Mouse (Mus musculus) stomach, embryonic 15.5 days (tissue): ENCODE measurements around the gene Gpr139. TPM values are rescaled to one million over a fixed set of nuclear protein-coding genes. Genes with fewer than 3 reads are reported as not detected.

Source experiments
- ATAC-seq: fragments of 200-750 bp; cut with Nextera tagmentation; 2 replicates; pipeline ENCODE4 v1.8.0; 2017; ENCODE audit warnings: low read depth, moderate number of reproducible peaks, moderate TSS enrichment; ENCODE audit not compliant: insufficient read depth, low FRiP score
- H3K27ac ChIP-seq: fragments of 300-500 bp; sonication (generic); 2 replicates; pipeline ENCODE4 v1.5.1; 2015; ENCODE audit warnings: mild to moderate bottlenecking, inconsistent platforms
- H3K27me3 ChIP-seq: fragments of 300-500 bp; sonication (generic); replicated peaks from 2 replicates; pipeline ENCODE4 v1.6.1; 2015; ENCODE audit warnings: inconsistent platforms
- H3K36me3 ChIP-seq: fragments of 300-500 bp; sonication (generic); 2 replicates; pipeline ENCODE4 v1.6.1; 2015; ENCODE audit warnings: inconsistent platforms
- H3K4me1 ChIP-seq: fragments of 300-500 bp; sonication (generic); 2 replicates; pipeline ENCODE4 v1.6.1; 2015; ENCODE audit warnings: inconsistent platforms
- H3K4me2 ChIP-seq: fragments of 300-500 bp; sonication (generic); 2 replicates; pipeline ENCODE4 v1.6.1; 2015; ENCODE audit warnings: mild to moderate bottlenecking, inconsistent platforms
- H3K4me3 ChIP-seq: fragments of 300-500 bp; sonication (generic); replicated peaks from 2 replicates; pipeline ENCODE4 v1.5.1; 2015; ENCODE audit warnings: inconsistent platforms
- H3K9ac ChIP-seq: fragments of 300-500 bp; sonication (generic); 2 replicates; pipeline ENCODE4 v1.6.1; 2015; ENCODE audit warnings: inconsistent platforms
- H3K9me3 ChIP-seq: fragments of 300-500 bp; sonication (generic); 2 replicates; pipeline ENCODE4 v1.6.1; 2016; ENCODE audit warnings: inconsistent platforms
- WGBS: fragments of 180-500 bp; shearing (Covaris S2); methylation state at CpG from one replicate; pipeline ENCODE4 v1.1.7; 2015; 5-methylcytosine and 5-hydroxymethylcytosine counted together
- polyA plus RNA-seq: library from polyadenylated mRNA; unstranded; fragments of >200 nt; fragmentation: Nextera tagmentation; extraction: Ambion mirVana; gene quantifications from 2 replicates; pipeline ENCODE4 v1.2.1, GENCODE M21; 2015

Gene Gpr139
- polyA plus RNA-seq = 0.05 TPM in 1 of 2 replicates, not detected in the other

DNA sequence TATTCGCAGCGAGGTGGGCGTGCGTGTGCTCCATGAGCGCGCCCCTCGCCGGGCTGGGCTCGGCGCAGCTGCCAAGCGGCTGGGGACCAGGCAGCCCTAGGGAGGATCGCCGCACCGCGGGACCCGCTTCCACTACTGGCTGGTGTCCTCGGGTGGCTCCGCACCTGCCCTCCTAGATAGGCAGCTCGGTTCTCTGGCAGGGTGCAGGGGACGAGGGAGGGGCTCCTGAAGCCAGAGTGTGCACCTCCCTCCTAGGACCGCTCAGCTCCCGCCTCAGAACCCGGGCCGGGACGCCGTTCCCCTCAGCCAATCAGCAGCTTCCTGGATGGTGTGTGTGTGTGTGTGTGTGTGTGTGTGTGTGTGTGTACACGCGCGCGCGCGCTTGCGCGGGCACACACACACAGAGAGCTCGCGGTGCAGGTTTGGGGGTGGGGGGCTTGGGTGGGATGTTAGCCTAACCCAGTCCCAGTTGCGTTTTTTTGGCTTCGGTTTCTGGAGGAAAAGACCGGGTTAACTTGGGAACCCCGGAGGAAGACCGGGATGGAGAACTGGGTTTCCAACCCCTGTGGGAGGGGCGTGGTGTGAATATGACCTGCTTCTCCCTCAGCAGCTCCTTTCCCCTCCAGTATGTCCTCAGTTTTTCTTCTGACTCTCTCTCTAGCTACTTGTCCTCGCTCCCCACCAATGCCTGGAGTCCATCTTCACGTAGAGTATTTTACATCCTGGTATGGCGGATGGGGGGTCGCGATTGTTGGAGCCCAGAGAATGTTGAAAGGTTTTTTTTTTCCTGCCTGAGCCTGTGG, at the start of gene Gpr139:
Gene Gpr139 (minus strand): TSS at position 263 of the 803 bp plus-strand sequence.
- 0 out of 2 replicates have a peak, but pooled peaks cover 4% of the 10 kb centered on the region for H3K4me1 ChIP-seq
- H3K27ac ChIP-seq = no peak within 1 kb of the TSS
- under 1% methylated on average over 47 of the region's 47 CpGs for WGBS
- peak within 1 kb of the TSS; percentile 39 for H3K4me3 ChIP-seq
- peak; percentile 50; the same call in 1 of the 2 replicates for ATAC-seq
- no peaks in the 10 kb centered on the region for H3K36me3 ChIP-seq
- H3K4me2 ChIP-seq = peak within 1 kb of the TSS; percentile 82
- peaks cover 41% of the 10 kb centered on the region for H3K27me3 ChIP-seq
- no peak within 1 kb of the TSS for H3K9ac ChIP-seq
- no peaks in the 10 kb centered on the region for H3K9me3 ChIP-seq

DNA sequence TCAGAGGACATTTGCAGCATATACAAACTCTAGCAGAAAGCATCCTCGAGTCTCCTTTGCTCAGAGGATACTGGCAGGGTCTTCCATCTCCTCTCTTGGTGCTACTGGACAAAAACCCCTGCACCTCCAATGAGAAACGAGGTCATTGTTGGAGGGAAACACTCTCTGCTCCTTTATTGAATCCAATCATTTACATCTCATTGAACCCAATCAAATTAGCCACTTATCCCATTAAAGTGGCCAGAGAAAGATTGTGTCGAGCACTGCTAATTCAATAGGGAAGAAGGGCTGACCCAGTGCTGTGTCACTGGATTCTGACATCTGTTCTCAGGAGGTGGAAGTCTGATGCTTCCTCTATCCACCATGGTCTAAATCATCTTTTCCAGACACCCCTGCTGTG, 46.6 kb upstream of the Gpr139 start:
- Histone ChIP-seq H3K4me3 (no peak overlapping the region), H3K36me3 (no peaks in the 10 kb centered on the region), H3K27ac (no peak overlapping the region), H3K9ac (no peak overlapping the region), H3K27me3 (no peaks in the 10 kb centered on the region), H3K4me1 (no peaks in the 10 kb centered on the region), H3K4me2 (no peak overlapping the region), H3K9me3 (no peaks in the 10 kb centered on the region)
- ATAC-seq = no peak
- 56% methylated on average over 3 of the region's 3 CpGs for WGBS

DNA sequence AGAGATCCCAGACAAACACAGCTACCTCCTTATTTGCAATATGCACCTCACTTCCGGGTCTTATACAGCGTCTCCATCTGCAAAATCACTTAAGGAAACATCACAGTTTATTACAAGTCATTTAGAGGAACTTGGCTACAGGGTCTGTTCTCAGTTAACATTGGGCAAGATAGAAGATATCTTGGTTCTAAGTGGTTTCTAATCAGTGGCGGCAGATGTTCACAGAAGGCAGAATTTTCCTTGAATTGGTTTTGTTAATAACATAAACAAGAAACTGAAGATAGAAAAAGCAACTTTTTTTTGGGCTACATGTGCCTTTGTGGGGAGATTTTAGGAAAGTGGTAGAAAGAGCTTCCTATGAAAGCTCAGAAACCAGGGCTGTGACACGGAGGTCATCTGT, 38.3 kb upstream of the Gpr139 start:
- H3K36me3 ChIP-seq = no peaks in the 10 kb centered on the region
- 77% methylated on average over 4 of the region's 4 CpGs for WGBS
- no peaks in the 10 kb centered on the region for H3K9me3 ChIP-seq
- no peak overlapping the region for H3K9ac ChIP-seq
- H3K4me1 ChIP-seq = no peaks in the 10 kb centered on the region
- H3K27ac ChIP-seq = no peak overlapping the region
- no peak for ATAC-seq
- H3K4me2 ChIP-seq = no peak overlapping the region
- no peaks in the 10 kb centered on the region for H3K27me3 ChIP-seq
- no peak overlapping the region for H3K4me3 ChIP-seq

DNA sequence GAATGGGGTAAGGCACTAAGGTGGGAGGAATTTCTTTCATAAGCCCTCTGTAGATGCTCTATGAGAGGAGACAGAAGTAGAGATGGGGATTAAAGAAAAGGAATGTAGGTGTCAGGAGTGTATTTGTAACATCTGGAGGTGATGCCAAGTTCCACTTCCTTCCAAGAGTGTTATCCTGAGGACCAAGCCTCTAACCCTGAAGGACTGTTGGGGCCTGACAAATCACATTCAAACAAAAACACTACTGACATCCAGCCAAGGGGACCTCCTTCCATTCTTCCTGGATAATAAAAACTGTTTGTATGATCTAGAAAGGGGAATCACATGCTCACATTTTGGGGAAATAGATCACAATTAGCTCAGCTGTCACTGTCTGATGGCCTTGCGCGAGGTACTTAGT, 34.7 kb upstream of the Gpr139 start:
- no peaks in the 10 kb centered on the region for H3K36me3 ChIP-seq
- no peaks in the 10 kb centered on the region for H3K9me3 ChIP-seq
- WGBS = 87% methylated on average over 2 of the region's 2 CpGs
- H3K4me2 ChIP-seq = no peak overlapping the region
- ATAC-seq = no peak
- no peak overlapping the region for H3K9ac ChIP-seq
- H3K27ac ChIP-seq = no peak overlapping the region
- no peaks in the 10 kb centered on the region for H3K27me3 ChIP-seq
- no peak overlapping the region for H3K4me3 ChIP-seq
- H3K4me1 ChIP-seq = no peaks in the 10 kb centered on the region

DNA sequence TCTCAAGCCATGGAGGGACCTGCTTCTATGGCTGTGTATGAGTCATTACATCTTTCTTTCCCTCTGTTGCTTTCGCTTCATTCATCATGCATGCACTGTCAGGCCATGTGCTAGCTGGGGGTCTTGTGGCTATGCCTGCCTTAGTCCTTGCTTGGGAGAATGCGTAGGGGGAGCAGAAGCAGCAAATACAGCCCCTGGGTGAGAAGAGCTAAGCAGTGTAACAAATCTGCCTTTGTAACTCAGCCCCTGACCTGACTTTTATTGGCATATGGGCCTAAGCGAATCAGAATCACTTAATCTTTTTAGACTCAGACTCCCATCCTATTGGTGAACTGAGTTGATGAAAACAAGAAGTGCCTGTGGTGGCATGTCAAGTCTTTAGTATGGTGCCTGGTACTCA, 22.8 kb upstream of the Gpr139 start:
- no peak overlapping the region for H3K9ac ChIP-seq
- no peaks in the 10 kb centered on the region for H3K36me3 ChIP-seq
- no peak overlapping the region for H3K27ac ChIP-seq
- H3K27me3 ChIP-seq = no peaks in the 10 kb centered on the region
- H3K4me2 ChIP-seq = no peak overlapping the region
- no peak overlapping the region for H3K4me3 ChIP-seq
- ATAC-seq = no peak
- 72% methylated on average over 3 of the region's 3 CpGs for WGBS
- no peaks in the 10 kb centered on the region for H3K4me1 ChIP-seq
- H3K9me3 ChIP-seq = no peaks in the 10 kb centered on the region

DNA sequence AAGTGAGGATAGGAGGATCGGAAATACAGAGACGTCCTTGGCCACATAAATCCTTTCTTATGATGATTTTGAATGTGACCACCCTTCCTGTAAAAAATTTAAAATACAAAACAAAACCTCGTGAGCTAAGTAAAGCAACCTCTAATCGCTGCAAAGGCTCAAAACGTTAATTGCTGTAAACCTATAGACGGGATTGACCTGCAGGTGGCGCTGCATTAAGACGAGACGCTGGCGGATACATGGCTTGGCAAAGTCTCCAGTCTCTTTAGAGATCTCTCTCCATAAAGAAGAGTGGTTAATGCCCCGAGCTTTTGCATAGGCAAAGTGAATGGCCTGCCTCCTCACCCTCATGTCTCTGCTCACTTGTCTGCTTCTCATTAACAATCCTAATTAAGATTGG, 2.0 kb upstream of the Gpr139 start:
- WGBS = 14% methylated on average over 11 of the region's 11 CpGs
- Histone ChIP-seq H3K4me2 (no peak overlapping the region), H3K4me1 (0 out of 2 replicates have a peak, but pooled peaks cover 4% of the 10 kb centered on the region), H3K9me3 (no peaks in the 10 kb centered on the region), H3K27ac (no peak overlapping the region), H3K4me3 (no peak overlapping the region), H3K9ac (no peak overlapping the region), H3K27me3 (peaks cover 41% of the 10 kb centered on the region), H3K36me3 (no peaks in the 10 kb centered on the region)
- no peak for ATAC-seq

DNA sequence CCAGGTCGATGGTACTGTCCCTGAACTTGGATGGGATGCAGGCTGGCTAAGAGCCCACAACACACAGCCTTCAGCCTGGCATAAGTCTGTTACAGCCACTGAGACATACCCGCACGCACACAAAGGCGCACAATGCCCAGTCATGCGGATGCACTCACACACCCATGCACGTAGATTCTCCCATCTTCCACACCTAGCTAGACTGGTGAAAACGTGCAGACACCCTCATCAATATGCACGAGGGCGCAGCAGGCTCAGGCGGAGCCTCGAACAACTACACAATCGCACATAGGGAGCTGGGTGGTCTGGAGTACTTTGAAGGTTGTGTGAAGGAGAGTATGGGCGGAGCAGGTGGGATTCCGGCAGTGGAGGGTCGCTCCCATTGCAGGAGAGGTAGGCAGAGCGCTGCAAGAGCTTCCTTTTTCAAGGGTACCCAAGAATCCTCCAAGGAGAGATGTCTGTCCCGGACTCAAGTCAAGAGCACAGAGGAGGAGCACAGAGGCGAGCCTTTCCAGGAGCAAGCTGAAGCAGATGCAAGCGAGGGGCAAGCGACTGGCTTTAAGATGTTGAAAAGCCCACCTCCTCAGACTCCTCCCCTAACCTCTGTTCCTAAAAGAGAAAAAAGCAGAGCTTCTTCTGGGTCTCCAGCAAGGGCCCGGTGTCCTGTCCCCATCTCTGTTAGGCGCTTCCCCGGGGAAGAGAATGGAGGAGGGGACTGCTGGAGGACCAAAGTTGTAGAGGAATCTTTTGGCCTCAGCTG, 958 bp upstream of the Gpr139 start:
- H3K4me1 ChIP-seq = 0 out of 2 replicates have a peak, but pooled peaks cover 4% of the 10 kb centered on the region
- H3K9ac ChIP-seq = no peak overlapping the region
- no peak overlapping the region for H3K27ac ChIP-seq
- no peaks in the 10 kb centered on the region for H3K9me3 ChIP-seq
- peak overlapping the region; percentile 82 for H3K4me2 ChIP-seq
- H3K27me3 ChIP-seq = peaks cover 41% of the 10 kb centered on the region
- 4% methylated on average over 23 of the region's 23 CpGs for WGBS
- no peak for ATAC-seq
- no peak overlapping the region for H3K4me3 ChIP-seq
- H3K36me3 ChIP-seq = no peaks in the 10 kb centered on the region

DNA sequence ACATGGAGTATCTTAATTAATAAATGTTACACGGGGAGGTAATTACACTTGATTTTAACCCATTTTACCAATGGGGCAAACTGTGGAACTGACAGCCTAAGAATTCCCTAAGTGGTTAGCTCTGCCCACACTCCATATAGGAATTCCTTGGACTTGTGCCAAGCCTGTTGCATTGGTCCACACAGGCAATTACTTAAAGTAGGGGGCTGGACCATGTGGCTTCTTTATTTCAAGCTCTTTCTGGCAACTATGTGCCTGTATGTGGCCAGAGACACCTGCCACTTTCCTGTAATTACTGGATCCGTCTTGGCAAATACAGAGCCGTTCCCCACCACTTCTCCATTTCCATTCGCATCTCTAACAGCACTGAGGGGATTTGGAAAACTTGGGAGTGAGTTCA, 3.4 kb downstream of the Gpr139 start:
- Histone ChIP-seq H3K9me3 (no peaks in the 10 kb centered on the region), H3K27me3 (peaks cover 37% of the 10 kb centered on the region), H3K9ac (no peak overlapping the region), H3K4me1 (0 out of 2 replicates have a peak, but pooled peaks cover 4% of the 10 kb centered on the region), H3K36me3 (no peaks in the 10 kb centered on the region), H3K4me3 (no peak overlapping the region), H3K4me2 (no peak overlapping the region), H3K27ac (no peak overlapping the region)
- WGBS = 57% methylated on average over 4 of the region's 4 CpGs
- no peak for ATAC-seq

DNA sequence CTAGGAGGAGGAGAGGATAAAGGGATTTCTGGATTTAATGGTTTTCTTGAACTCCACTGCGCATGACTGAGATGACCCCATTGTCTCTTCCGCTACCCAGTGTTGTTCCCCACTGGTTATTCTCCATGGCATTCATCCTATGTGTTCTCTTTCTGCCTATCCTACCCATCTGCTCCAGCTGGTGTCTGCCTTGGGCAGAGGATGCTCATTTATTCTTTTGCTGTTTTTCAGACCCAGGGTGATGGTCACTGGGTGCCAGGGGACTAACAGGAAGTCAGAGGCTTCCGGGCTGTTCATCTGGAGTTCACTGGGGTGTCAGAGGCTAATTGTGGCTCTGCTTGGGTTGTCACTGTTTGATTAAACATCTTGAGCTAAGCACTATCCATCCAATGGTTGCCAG, 24.4 kb downstream of the Gpr139 start:
- H3K4me1 ChIP-seq = no peaks in the 10 kb centered on the region
- H3K36me3 ChIP-seq = no peaks in the 10 kb centered on the region
- no peak overlapping the region for H3K9ac ChIP-seq
- ATAC-seq = no peak
- no peaks in the 10 kb centered on the region for H3K9me3 ChIP-seq
- H3K4me2 ChIP-seq = no peak overlapping the region
- H3K27me3 ChIP-seq = no peaks in the 10 kb centered on the region
- H3K27ac ChIP-seq = no peak overlapping the region
- no peak overlapping the region for H3K4me3 ChIP-seq
- 84% methylated on average over 3 of the region's 3 CpGs for WGBS

DNA sequence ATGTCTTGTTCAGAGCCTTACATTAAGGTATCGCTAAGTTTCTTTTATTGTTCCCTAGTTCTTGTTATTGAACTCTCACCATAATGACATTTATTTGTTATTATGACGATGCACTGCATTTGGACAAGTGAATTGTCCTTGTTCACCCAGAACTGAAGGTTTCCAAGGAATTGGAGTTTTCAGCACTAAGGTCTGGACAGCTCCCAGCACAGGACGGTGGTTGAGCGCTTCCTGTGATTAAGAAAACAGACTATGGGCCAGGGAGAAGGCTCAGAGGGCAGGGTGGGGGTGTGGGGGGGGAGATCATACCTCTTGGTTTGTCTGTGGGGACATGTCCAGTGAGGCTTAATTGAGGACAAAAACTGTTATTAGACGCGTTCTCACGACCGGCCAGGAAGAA, 72.6 kb downstream of the Gpr139 start:
- ATAC-seq = no peak
- Histone ChIP-seq H3K36me3 (no peaks in the 10 kb centered on the region), H3K9ac (no peak overlapping the region), H3K4me1 (no peaks in the 10 kb centered on the region), H3K27ac (no peak overlapping the region), H3K9me3 (no peaks in the 10 kb centered on the region), H3K4me3 (no peak overlapping the region), H3K4me2 (no peak overlapping the region), H3K27me3 (no peaks in the 10 kb centered on the region)
- WGBS = 61% methylated on average over 8 of the region's 8 CpGs

DNA sequence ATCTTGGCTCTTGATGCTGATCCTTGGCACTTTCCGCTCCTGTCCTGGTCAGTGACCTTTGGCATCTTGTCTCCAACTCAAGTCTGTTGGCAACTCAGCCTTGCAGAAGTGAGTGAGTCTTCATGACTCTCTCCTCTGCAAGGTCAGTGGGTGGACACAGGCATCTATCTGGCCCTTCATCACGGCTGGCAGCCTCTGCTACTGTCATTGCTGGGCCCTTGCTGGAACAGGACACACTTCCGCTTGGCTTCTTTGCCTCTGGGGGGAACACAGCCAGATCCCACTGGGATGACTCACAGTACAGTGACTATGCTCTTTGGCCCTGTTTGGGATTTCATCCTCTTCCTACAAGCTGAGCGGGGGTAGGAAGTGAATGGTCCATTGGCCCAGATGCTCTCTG, 78.5 kb downstream of the Gpr139 start:
- WGBS = 83% methylated on average over 4 of the region's 4 CpGs
- no peak overlapping the region for H3K4me2 ChIP-seq
- no peaks in the 10 kb centered on the region for H3K36me3 ChIP-seq
- H3K27me3 ChIP-seq = no peaks in the 10 kb centered on the region
- no peak overlapping the region for H3K27ac ChIP-seq
- no peak for ATAC-seq
- H3K4me3 ChIP-seq = no peak overlapping the region
- H3K4me1 ChIP-seq = no peaks in the 10 kb centered on the region
- H3K9ac ChIP-seq = no peak overlapping the region
- H3K9me3 ChIP-seq = no peaks in the 10 kb centered on the region

DNA sequence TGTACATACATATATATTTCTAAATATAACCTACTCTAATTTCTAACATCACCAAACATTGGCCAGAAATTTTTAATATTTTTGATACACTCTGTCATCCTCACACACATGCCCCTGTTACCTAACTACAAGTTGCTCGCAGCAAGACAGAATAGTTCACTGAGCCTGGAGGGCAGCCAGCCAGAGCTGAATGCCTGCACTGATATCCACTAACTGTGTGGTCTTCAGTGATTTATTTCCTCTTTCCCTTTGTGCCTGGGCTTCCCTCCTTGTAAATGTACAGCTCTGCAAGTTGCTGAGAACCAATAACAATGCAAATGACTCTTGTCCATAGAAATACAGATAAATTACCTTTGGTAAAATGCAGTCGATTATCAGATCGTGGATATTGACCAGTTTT, 87.8 kb downstream of the Gpr139 start:
- no peaks in the 10 kb centered on the region for H3K36me3 ChIP-seq
- H3K27ac ChIP-seq = no peak overlapping the region
- no peaks in the 10 kb centered on the region for H3K9me3 ChIP-seq
- WGBS = 68% methylated on average over 3 of the region's 3 CpGs
- H3K4me1 ChIP-seq = no peaks in the 10 kb centered on the region
- H3K27me3 ChIP-seq = no peaks in the 10 kb centered on the region
- H3K4me3 ChIP-seq = no peak overlapping the region
- no peak overlapping the region for H3K4me2 ChIP-seq
- no peak overlapping the region for H3K9ac ChIP-seq
- ATAC-seq = no peak
